Mouse (Mus musculus) colon, adult 2 months (tissue): ENCODE measurements around the gene 2900026A02Rik. TPM values are rescaled to one million over a fixed set of nuclear protein-coding genes. Genes with fewer than 3 reads are reported as not detected.

Source experiments
- polyA plus RNA-seq: library from polyadenylated mRNA; depleted of rRNA; stranded (reverse); fragments of >200 nt; gene quantifications from 2 replicates; pipeline ENCODE4 v1.2.3, GENCODE M21; 2012; rRNA removed

2900026A02Rik gene
- polyA plus RNA-seq: 39.3 and 41.8 TPM in 2 replicates

DNA sequence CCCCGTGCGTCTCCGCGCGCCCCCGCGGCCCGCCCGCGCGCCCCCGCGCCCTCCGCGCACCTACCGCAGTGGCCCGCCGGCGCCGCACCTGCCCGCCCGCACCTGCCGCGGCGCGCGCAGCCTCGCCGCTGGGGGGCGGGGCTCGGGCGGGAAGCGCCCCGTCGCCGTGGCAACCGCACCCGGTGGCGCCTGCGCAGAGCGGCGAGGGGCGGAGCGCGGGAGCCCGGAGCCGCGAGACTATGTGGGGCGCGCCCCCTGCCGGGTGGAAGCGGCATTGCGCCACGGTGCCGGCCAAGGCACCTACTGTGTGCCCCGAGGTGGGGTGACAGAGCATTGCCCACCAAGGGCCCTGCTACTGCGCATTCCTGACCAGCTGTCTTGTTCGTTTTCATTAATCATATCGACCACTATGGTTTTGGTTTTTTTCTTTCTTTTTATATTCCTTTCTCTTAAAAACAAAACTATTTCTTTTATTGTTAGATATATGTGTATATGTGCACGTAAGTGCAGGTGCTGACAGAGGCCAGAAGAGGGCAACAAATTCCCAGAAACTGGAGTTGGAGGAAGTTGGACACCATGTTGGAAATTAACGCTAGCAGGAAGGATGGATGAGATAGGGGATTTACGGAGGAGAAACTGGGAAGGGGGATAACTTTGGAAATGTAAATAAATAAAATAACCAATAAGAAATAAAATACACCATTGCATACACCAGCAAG lies at the start of gene 2900026A02Rik:
TSS of gene 2900026A02Rik (minus strand) at position 90 of the 719 bp plus-strand sequence.

DNA sequence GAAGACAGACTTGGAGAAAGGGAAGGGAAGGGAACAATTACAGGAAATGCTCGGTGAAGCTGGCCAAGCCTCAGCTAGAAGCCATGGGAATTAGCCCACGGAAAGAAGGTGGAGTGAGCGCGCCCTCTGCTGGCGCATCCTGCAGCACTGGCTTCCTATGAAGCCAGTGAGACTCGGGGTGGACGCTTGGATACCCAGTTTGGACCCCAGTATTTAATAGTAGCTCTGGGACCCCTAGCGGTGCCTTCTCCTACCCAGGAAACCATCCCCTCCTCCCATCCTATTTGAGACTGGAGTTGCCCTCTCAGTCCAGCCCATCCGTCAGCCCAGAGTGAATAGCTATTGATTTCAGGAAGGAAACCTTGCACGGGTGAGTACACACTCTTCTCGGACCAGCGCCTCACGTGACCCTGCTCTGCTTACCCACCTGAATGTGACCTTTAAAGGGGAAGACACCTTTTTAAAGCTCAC lies 5.6 kb upstream of the 2900026A02Rik start, which contains the start of gene Tmem211:
TSS of gene Tmem211 (plus strand) at position 278 of the 471 bp plus-strand sequence.

DNA sequence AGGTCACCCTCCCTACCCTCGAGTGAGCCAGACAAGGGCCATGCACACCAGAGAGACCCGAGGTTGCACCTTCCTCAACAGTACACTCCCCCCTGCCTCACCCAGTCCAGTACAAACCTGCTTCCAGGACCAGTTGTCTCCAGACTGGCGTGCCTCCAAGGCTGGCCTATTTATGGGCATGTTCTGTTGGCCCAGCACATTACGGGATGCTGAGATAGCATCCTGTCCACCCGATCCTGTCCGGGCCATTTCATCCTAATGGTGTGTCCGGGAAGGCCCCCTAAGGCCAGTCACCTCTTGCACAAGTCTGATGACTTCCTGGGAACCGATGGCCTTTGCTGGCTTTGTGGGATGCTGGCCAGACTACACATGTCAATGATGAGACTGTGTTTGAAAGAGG lies 139.6 kb downstream of the 2900026A02Rik start, which contains the start of gene Crybb3:
TSS of gene Crybb3 (minus strand) at position 146 of the 400 bp plus-strand sequence.

DNA sequence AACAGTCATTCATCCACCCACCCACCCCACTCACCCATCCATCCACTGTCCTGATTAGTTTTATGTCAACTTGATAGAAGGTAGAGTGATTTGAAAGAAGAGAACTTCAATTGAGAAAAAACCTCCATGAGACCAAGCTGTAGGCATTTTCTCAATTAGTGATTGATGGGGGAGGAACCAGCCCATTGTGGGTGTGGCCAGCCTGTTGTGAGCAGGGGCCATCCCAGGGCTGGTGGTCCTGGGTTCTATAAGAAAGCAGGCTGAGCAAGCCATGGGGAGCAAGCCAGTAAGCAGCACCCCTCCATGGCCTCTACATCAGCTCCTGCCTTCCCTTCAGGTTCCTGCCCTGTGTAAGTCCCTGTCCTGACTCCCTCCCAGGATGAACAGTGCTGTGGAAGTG lies 151.0 kb downstream of the 2900026A02Rik start, which contains the start of gene Crybb2:
TSS of gene Crybb2 (minus strand) at position 101 of the 400 bp plus-strand sequence.

Other genes with a start within 250 kb of the 2900026A02Rik start
- gene Grk3, start 205.4 kb downstream of the 2900026A02Rik start, polyA plus RNA-seq: 5.9 and 6.4 TPM in 2 replicates
- gene Crybb2, start 151.1 kb downstream of the 2900026A02Rik start, polyA plus RNA-seq: not detected in 2 replicates
- gene Crybb3, start 139.7 kb downstream of the 2900026A02Rik start, polyA plus RNA-seq: 6.3 and 7.8 TPM in 2 replicates
- 0.07 TPM in 1 of 2 replicates, not detected in the other for gene Tmem211, start 5.7 kb upstream of the 2900026A02Rik start, polyA plus RNA-seq
- 19.1 and 19.8 TPM in 2 replicates for gene Sgsm1, start 89.5 kb upstream of the 2900026A02Rik start, polyA plus RNA-seq
- not detected in 2 replicates for gene Aym1, start 136.1 kb upstream of the 2900026A02Rik start, polyA plus RNA-seq